Mouse (Mus musculus): Measurements from ENCODE around the gene Gm44511.
"Not testable (repeated sequence)": the region's sequence is repeated elsewhere in the genome, so short reads cannot be mapped to it uniquely, and the experiment has no call there.

Gm44511 gene

DNA sequence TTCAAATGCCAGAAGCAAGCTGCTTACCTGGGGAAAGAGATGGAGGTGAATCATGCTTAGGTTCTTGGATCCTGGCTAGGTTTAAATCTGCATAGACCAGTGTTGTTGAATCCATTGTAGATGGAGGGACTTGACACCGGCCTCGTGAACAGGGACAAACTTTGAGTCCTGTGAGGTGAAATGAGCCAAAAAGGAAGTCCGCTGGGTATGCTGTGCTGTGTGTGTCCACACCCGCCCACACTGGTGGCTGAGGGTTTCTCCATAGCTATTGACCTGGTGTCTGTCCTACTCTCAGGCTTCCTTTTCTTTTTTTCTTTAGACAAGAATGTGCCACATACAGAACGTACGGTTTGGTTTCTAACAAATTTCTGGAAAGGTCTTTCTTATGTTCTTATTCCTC is at the start of gene Gm44511, which contains the start of gene Klrb1b:
Gene Gm44511 (minus strand): TSS at position 184 of the 400 bp plus-strand sequence.
Gene Klrb1b (minus strand): TSS at position 200 of the 400 bp plus-strand sequence.
- DNase-seq, result no peak

DNA sequence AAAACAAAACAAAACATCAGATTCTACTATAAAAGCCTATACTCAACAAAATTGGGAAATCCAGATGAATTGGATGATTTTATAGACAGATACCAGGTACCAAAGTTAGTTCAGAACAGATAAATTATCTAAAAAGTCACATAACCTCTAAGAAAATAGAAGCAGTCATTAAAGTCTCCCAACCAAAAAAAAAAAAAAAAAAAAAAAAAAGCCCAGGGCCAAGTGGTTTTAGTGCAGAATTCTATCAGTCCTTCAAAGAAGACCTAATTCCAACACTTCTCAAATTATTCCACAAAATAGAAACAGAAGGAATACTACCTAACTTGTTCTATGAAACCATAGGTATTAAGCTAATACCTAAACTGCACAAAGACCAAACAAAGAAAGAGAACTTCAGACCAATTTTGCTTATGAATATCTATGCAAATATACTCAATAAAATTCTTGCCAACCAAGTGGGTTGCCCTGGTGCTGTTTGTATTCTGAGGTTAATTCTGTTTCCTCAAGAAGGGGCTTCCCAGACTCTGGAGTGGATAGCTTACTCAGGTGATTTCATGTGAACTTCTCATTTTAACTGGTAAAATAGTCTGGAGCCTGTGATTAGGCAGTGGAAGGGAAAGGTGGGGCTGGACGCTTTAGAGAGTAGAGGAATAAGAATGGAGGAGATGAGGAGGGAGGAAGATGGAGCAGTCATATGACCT is 45.9 kb upstream of the Gm44511 start:
- no peak for DNase-seq

DNA sequence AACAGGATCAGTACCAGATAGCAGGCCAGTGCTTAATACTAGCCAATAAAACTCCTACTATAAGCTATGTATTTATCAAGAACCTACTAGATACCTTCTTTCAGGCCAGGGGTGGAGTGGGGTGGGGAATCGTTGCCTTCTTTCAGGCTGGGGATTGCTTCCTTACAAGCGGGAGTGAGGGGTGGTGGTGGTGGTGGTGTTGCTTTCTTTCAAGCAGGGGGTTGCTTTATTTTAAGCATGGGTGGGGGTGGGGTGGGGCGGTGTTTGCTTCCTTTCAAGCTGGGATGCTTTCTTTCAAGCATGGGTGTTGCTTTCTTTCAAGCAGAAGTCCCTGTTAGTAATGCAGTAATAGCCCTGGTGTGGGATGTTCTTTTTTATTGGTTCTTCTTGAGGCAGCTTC is 42.7 kb upstream of the Gm44511 start:
- DNase-seq, result no peak

DNA sequence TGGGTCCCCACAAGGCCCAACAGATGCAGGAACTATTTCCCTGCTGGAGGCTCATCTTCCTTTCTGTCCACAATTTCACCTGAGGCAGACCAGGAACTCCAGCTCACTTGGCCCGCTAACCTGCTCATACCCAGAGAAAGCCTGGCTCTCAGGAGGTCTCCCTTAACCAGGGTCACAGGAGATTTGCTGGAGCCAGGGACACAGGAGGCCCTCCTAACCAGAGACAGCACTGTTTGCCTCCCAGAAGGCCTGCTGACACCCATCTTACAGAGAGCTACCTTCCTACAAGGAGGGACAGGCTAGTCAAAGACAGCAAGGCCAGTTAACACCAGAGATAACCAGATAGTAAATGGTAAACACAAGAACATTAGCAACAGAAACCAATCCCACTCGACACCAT is 31.9 kb upstream of the Gm44511 start:
- DNase-seq, result no peak

DNA sequence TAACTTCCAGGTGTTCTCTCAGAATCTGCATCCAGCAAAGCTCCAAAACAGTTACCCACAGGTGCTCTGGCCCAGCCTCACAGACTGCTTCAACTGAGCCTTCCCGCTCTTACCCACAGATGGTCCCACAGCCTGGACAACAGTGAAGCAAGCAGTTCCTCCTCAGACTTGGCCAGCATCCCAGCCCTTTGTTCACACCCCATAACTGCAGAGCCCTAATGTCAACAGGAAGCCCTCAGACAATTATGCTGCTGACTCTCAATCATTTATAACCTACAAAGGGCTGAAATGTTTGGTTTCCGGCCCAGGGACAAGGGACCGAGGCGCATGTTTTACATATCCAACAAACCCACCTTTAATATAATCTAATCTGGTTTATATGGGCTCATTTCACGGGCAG is 30.1 kb upstream of the Gm44511 start:
- DNase-seq, result peak; percentile 78 to 85

DNA sequence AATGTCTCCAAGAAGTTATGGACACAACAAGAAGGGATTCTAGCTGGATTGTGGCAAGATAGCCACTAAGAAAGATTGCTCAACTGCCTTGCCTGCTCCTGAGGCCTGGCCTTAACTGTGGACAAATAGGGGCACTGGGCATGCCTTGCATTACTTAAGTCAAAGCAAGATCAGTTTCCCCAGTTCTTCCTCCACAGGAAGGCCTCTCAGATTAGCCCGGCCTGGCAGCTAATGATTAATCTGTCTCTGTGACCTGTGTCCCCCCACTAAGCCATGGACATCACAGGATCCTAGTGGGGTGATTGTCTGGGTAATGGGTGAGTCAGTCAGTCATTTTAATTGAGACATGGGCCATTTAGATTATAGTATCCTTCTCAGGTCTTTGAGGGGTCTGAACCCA is 29.4 kb upstream of the Gm44511 start:
- DNase-seq, result no peak

DNA sequence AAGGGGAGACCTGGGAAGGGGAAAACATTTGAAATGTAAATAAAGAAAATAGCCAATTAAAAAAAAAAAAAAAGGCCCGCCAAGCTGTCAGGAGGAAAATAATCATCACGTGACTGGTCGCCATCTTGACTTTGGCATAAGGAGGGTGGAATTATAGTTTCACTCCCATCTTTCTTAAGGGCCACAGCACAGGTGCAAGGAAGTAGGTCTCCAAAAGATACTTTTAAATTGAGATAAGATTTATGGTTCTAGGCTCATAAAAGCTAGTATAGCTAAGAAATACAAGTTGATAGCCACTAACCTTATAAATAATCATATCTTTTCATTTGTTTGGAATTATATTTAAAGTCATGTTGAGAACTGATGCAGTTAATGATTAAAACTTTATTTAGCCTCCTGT is 28.8 kb upstream of the Gm44511 start:
- DNase-seq, result no peak

DNA sequence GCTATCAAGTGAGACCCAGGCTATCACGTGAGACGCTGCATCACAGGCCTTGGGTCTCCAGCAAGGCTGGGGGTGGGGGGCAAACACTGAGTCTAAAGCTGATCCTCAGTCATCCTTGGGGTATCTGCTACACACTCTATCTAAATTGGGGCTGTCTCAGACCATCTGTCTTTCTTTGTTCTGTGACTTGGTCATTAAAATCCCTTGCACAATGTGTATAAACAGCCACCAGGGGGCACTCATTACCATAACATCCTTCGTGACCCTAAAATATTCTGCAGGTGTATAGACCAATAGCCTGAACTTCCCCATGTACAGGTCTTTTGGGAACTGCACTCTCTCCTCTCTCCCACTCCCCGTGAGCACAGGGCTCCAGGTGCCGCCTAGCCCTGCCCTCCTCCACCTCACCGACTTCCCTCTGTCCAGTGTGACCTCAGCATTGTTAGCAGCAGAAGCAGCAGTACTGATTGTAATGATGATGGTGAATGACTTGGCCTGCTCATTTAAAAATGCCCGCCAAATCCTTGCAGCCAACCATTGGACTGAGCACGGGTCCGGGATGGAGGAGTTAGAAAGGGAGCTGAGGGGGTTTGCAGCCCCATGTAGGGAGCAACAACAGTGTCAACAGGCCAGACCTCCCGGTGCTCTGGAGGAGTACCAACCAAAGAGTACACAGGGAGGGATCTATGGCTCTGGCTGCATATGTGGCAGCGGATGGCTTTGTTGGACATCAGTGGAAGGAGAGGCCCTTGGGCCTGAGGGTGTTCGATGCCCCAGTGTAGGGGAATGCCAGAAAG is 28.1 kb upstream of the Gm44511 start:
- DNase-seq, result peak; percentile 62 to 78

DNA sequence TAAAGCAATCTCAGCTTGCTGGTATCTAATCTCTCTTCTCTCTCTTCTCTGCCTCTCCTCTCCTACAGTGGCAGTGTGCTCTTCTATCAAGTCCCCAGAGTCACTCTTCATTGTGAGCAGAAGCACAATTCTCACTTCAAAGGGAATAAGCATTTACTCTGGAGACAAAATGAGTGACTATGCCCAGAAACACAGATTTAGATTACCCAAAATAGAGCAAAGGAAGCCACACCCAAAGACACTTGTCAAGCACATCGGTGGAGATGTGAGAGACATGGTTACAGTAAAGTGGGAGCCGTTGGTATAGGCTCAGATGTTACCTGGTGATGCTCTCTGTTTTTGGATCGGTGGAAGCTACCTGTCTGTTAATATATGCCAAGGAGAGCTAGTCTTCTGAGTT is 26.7 kb upstream of the Gm44511 start:
- no peak for DNase-seq

DNA sequence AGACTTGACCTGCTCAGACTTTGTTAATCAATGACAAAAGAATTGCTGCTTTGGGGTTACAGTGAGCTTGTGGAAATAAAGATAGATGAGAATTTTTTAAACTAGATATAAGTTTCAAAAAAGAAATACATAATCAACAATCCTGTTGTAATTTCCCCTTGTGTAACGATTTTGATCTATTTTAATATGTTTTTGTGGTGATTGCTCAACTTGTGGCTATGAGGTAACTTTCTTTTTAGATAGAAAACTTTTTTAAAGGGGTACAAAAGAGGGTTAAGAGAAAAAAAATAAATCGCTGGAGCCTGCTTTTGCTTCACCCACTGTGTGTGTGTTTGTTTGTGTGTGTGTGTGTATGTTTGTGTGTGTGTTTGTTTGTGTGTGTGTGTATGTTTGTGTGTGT is 25.0 kb upstream of the Gm44511 start:
- no peak for DNase-seq

DNA sequence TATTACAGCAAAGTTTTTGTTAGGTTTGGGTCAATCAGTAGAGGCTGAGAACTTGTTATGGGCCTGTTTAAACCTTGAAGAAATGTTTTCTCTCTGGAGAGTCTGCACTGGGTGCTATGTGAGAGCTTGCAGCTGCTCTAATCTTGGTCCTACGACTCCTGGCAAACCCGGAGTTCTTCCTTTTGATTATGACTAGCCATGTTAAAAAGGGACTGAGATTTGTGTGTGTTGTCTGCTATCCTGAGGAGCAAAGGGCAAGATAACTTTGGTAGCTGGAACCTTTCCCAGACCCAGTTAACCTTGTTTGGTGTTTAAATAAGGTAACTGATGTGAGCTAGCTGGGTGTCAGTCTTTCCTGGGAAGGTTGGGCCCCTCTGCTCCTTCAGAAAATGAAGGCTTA is 24.6 kb upstream of the Gm44511 start:
- DNase-seq, result peak; percentile 56 to 58

DNA sequence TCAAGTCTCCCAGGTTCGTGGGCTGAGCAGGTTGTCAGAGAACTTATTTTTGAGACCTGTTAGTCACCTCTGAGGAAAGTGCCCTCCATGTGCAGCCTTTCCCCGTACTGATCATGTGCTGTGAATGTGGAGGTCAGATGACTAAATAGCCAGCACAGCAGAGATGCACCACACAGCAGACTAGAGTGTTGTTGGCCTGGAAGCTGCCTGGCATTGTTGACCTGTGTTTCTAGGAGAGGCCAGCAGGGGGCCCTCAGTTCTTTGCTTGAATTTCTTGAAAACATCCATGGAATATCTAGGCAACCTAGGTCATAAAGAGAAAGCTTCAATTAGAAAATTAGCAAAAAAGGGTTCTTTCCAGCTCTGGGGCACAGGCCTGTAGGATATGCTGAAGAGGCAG is 23.8 kb upstream of the Gm44511 start:
- DNase-seq, result peak in 1 of 2 experiments; percentile 68

DNA sequence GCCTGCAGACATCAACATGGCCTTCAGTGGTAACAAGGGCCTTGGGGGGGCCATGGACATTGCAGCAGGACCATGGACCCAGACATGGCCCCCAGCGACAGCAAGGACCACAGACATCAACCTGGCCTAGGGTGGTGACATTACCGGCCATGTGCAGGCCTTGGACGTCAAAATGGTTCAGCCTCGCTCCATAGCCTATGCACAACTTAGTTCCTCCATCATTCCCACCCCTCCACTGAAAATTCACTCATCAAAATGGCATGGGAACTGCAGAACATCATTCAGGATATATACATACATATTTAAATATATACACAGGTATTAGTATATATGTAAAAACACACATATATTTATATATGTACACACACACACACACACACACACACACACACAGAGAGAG is 21.3 kb upstream of the Gm44511 start:
- no peak for DNase-seq

DNA sequence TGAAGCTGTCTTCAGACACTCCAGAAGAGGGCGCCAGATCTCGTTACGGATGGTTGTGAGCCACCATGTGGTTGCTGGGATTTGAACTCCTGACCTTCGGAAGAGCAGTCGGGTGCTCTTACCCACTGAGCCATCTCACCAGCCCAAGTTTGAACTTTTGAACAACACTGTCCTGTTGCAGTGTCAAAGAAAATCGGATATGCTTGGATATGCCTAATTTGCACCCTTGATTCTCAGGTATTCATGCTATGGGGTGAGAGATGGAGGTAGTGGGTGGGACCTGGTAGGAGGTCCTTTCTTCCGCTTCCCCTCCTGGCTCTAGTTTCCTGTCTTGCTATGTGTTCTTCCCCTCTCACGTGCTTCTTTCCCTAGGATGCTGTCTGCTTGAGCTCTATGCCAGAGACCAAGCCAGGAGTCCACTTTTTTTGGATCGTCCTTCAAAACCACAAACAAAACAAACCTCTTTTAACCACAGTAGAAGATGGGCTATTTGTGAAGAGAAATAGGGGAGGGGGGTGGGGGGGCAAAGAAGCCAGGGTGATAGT is 20.0 kb upstream of the Gm44511 start:
- DNase-seq, result no peak

DNA sequence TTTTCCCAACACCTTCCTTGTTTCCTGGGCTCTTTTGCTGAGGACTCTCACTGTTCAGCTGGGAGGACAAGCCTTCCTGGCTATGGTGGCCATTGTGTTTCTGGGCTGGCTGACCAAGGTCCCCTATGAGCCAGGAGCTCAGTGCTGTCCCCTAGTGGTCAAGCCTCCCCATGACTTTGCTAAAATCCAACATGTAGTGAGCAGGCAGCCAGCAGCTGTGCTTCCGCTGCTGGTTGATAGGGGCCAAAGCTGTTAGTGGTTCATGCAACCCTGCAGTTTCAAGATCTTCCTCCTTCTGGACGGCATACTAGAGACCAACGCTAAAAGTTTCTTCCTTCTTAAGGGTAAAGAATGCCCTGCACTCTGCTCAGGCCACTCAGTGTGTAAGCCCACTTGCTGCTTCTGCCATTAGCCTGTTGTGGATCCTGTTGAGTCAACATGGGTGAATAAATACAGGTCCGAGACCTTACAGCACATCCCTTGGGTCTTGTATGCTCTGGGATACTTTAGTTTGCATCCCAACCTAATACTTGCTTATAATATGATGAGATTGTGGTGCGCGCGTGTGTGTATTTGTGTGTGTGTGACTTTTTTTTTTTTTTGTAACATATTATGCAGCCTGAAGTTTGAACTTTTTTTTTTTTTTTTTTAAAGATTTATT is 19.3 kb upstream of the Gm44511 start:
- DNase-seq, result peak; percentile 87 to 93

DNA sequence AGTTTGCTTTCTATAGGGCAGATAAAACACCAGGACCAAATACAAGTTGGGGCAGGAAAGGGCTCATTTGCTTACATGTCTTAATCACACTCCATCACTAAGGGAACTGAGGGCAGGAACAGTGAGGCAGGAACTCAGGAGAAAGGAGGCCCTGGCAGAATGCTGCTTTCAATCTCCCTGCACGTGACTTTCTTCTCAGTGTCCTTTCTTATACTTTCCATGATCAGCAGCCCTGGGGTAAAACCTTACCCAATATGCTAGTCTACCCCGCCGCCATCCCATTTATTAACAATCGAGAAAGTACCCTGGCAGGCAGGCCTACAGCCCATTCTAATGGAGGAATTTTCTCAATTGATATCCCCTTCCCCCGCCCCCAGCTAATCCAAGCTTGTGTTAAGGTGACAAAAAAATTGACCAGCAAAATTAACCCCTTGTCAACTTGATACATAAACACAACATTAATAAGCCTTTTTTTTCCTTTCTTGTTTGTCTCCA is 18.5 kb upstream of the Gm44511 start:
- no peak for DNase-seq

DNA sequence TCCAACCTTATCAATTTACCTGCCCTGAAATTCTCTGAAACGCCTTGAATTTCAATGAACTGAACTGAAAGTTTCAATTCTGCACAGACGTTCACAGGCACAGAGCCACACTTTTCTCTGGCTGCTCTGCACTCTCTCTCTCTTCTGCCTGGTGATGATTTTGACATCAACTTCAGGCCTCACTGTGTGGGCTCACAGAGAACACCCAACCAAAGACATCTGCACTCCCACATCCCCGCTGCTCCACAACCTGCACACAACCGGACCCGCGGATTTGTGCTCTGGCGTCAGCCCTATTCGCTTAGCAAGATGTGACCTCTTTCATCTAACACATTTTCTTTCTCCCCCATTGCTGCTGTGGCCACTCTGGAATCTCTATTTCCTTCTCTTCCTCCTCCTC is 18.0 kb upstream of the Gm44511 start:
- DNase-seq, result no peak

DNA sequence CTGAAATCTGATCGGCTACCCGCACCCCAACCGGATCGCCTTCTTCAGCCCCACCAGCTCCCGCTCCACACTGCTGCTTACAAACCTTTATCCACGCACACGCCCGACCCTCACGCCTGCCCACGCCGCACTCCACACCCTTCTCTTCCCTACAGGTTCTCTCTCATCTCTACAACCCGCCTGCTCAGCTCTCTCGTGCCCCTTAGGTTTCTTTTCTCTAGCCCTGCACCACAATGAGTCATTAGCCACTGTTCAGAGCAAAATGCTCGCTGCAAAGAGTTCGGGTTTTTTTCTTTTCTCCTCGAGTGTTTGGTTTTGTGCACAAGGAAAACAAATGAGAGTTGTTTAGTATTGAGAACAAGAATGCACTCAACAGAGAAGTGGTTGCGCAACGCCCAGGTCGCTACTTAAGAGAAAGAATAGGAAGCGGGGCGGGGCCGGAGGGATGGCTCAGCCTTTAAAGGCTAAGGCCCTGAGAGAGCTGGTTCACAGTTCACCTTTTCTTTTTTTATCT is 17.4 kb upstream of the Gm44511 start:
- DNase-seq, result peak; percentile 66 to 78

DNA sequence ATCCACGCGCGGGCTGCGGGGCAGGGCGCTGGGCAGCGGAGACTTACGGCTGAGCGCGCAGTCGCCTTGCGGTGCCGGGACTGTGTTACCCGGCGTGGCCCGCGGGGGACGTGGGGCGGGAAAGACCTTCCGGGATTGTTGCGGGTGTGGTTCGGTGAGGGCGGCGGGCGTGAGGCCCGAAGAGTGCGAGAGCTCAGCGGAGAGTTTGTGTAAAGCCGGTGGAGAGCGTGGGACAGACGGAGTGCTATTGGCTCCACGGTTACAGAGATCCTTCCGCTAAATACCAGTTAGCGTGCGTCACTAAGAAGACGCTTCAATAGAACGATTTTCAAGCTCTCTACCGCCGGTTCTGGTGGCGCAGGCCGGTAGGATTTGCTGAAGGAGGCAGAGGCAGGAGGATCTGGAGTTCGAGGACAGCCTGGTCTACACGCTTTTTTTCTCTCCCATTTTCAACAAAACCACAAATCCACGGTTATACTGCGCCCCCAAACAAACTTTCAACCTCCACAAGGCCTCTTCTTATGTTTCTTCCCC is 16.9 kb upstream of the Gm44511 start:
- DNase-seq, result peak; percentile 93 to 94

DNA sequence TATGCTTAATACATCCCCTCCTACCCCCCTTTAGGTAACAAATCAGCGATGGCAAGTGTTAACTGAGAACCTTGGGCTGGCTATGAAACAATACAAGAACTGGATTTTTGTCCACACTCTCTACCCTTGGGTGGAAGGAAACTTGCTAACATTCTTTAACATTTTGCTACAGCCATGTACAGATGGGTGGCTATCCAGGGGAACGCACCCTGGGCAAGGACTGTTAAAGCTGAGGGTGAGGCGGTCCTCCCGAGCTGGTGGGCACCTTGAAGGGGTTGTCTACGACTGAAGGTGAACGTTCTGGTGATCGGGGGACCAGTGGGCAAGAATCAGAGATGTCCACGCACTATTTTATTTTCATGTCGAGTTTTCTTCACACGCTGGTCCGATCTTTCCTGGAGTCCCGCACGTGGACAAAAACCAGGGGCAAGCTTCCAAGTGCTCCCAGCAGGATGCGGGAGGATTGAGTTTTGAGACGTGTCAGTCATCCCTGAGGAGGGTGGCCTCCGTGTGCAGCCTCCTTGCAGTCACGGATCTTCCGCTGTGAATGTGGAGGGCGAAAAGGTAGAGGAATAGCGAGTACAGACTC is 16.3 kb upstream of the Gm44511 start:
- DNase-seq, result peak in 1 of 2 experiments; percentile 43

DNA sequence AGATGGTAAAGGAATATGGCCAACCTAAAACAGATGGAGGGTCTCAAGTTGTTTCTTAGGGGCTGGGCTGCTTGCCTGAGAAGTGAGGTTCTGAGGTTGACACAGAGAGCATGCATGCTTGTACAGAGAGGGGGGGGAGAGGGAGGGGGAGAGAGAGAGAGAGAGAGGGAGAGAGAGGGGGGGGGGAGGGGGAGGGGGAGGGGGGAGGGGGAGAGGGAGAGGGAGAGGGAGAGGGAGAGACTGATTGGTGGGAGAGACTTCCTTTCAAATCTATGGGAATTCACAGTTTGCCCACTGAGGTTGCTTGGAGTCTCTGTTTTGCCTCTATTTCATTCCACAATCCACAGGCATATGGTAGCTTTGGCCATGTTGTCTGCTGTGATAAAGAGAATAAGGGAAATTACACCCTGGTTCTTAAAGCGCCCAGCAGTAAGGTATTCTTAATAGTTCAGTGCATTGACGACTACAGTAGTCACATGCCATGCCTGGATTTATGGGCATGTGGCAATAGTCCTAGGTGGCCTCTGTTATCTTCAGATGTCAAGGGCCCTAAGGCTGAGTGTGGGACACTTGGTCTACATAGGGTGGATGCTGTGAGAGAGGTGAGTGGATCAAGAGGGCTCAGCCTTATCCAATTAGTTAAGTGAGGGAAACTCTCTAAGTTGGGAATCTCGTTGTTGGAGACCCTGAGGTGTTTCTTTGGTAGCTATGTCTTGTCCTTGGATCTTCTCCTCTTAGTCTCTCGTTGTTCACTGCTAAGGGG is 15.4 kb upstream of the Gm44511 start:
- no peak for DNase-seq

DNA sequence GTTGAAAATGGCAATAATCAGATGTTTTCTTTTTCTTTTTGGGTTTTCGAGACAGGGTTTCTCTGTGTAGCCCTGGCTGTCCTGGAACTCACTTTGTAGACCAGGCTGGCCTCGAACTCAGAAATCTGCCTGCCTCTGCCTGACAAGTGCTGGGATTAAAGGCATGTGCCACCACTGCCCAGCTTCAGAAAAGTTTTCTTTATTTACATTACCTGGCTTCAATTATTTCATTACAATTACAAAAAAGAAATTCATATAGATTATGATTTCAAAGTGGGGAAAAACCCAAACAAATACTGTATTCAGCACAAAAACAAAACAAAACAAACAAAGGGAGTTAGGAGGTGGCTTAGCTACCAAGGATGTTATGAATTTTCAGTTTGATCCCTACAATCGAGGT is 14.6 kb upstream of the Gm44511 start:
- DNase-seq, result not testable (repeated sequence)
